Comparison of ENCODE assay signal across 30 mouse cellular contexts in genomic region chr3:67908586-67908985, GRCm38 (mm10). TPM values are rescaled to one million over a fixed set of nuclear protein-coding genes. Genes with fewer than 3 reads are reported as not detected.
DNase-seq lines count a peak whose midpoint lies in the region; ATAC-seq lines count a peak whose summit lies in the region.
"Had no signal": no experiment of that assay in that cellular context is flagged by ENCODE, and none has a peak within 500 bp of the region (broad histone marks: within the 10 kb centered on the region; RNA-seq: fewer than 3 reads in every experiment).

No protein-coding gene starts in this region.

- H3K4me1 ChIP-seq in midbrain, embryonic 11.5 days (ENCODE audit: control insufficient read depth, insufficient read depth, low read length) = no peaks in the 10 kb centered on the region
- H3K4me1 ChIP-seq in midbrain, embryonic 14.5 days (ENCODE audit: control insufficient read depth, insufficient read depth, low read length) = no peaks in the 10 kb centered on the region
- H3K4me1 ChIP-seq: embryonic facial prominence, embryonic 13.5 days; embryonic facial prominence, embryonic 15.5 days; forebrain, embryonic 10.5 days; forebrain, embryonic 12.5 days had no signal

- no peaks in the 10 kb centered on the region for H3K36me3 ChIP-seq in midbrain, embryonic 11.5 days (ENCODE audit: control insufficient read depth, insufficient read depth, low read length)
- H3K36me3 ChIP-seq in midbrain, embryonic 14.5 days (ENCODE audit: control insufficient read depth, insufficient read depth, low read length) = no peaks in the 10 kb centered on the region
- H3K36me3 ChIP-seq: embryonic facial prominence, embryonic 13.5 days; embryonic facial prominence, embryonic 15.5 days; forebrain, embryonic 10.5 days; forebrain, embryonic 12.5 days; G1E had no signal

- no peak overlapping the region for H3K27ac ChIP-seq in midbrain, embryonic 11.5 days (ENCODE audit: low read depth, low read length)
- H3K27ac ChIP-seq in midbrain, embryonic 14.5 days (replicated peaks; ENCODE audit: low read depth, low read length) = no peak overlapping the region
- H3K27ac ChIP-seq: embryonic facial prominence, embryonic 13.5 days; embryonic facial prominence, embryonic 15.5 days; forebrain, embryonic 10.5 days; forebrain, embryonic 12.5 days had no signal

- no peak overlapping the region for H3K4me3 ChIP-seq in midbrain, embryonic 11.5 days (ENCODE audit: low read depth, low read length)
- no peak overlapping the region for H3K4me3 ChIP-seq in midbrain, embryonic 14.5 days (replicated peaks; ENCODE audit: low read depth, low read length)
- H3K4me3 ChIP-seq: embryonic facial prominence, embryonic 13.5 days; embryonic facial prominence, embryonic 15.5 days; erythroblast, embryonic 14.5 days; forebrain, embryonic 10.5 days; forebrain, embryonic 12.5 days had no signal

- WGBS in midbrain, embryonic 11.5 days = 90% methylated on average over 2 of the region's 2 CpGs
- 80% methylated on average over 2 of the region's 2 CpGs for WGBS in midbrain, embryonic 14.5 days

- no peak overlapping the region for H3K4me2 ChIP-seq in midbrain, embryonic 11.5 days
- no peak overlapping the region for H3K4me2 ChIP-seq in midbrain, embryonic 14.5 days (ENCODE audit: low read length)
- H3K4me2 ChIP-seq: embryonic facial prominence, embryonic 13.5 days; embryonic facial prominence, embryonic 15.5 days; forebrain, embryonic 12.5 days had no signal

- no peaks in the 10 kb centered on the region for H3K27me3 ChIP-seq in midbrain, embryonic 11.5 days (ENCODE audit: control insufficient read depth, insufficient read depth, low read length)
- H3K27me3 ChIP-seq in midbrain, embryonic 14.5 days (ENCODE audit: control insufficient read depth, insufficient read depth, low read length) = no peaks in the 10 kb centered on the region
- H3K27me3 ChIP-seq: CH12.LX; embryonic facial prominence, embryonic 13.5 days; embryonic facial prominence, embryonic 15.5 days; forebrain, embryonic 12.5 days had no signal

- peak; percentile 99 for ATAC-seq in frontal cortex, adult (ENCODE audit: low TSS enrichment)
- no peak for ATAC-seq in midbrain, embryonic 11.5 days (ENCODE audit: low FRiP score)
- no peak for ATAC-seq in midbrain, embryonic 14.5 days (ENCODE audit: low FRiP score, low TSS enrichment)
- ATAC-seq: activated CD4-positive, CD25-positive, alpha-beta regulatory T cell, adult 4 months; CD4-positive, CD25-positive, alpha-beta regulatory T cell, adult 4 months; forebrain, embryonic 14.5 days; forebrain, embryonic 16.5 days; Patski had no signal

- no peak overlapping the region for H3K9ac ChIP-seq in midbrain, embryonic 11.5 days (ENCODE audit: low read length)
- H3K9ac ChIP-seq in midbrain, embryonic 14.5 days (replicated peaks; ENCODE audit: low read length) = no peak overlapping the region
- H3K9ac ChIP-seq: embryonic facial prominence, embryonic 13.5 days; embryonic facial prominence, embryonic 15.5 days; forebrain, embryonic 12.5 days had no signal

- no peaks in the 10 kb centered on the region for H3K9me3 ChIP-seq in midbrain, embryonic 11.5 days (ENCODE audit: control insufficient read depth, low read length)
- no peaks in the 10 kb centered on the region for H3K9me3 ChIP-seq in midbrain, embryonic 14.5 days (ENCODE audit: control insufficient read depth, low read length)
- H3K9me3 ChIP-seq: embryonic facial prominence, embryonic 13.5 days; embryonic facial prominence, embryonic 15.5 days; forebrain, embryonic 10.5 days; forebrain, embryonic 12.5 days; G1E had no signal

- no peak for DNase-seq in frontal cortex, postnatal 25 days (ENCODE audit: low spot score in 2 of 2)
- DNase-seq in midbrain, embryonic 11.5 days (ENCODE audit: low spot score, missing footprints) = peak; percentile 10
- DNase-seq in midbrain, embryonic 14.5 days = no peak
- DNase-seq in brain, adult 2 months (ENCODE audit: low read depth, low spot score) = peak; percentile 67
- DNase-seq in layer of hippocampus, adult 9-10 months (ENCODE audit: low spot score) = no peak
- DNase-seq: adrenal gland, adult 8-10 months; adrenal gland, postnatal 14 days; adrenal gland, postnatal 36 days; B cell, adult 2 months; cerebellum, adult 11 months; cerebellum, adult 18-20 months; cerebellum, adult 8-10 months; cerebellum, adult 9-11 months; cerebellum, postnatal 14 days; cerebellum, postnatal 36 days; embryo, embryonic 11 days had no signal

RNA-seq across cellular contexts. Expression of gene Iqschfp, which starts 16.6 kb away (rescaled TPM):
- 2.6 and 3.5 TPM in 2 replicates for polyA plus RNA-seq in midbrain, embryonic 11.5 days (2014; fragmentation: Nextera tagmentation; extraction: Ambion mirVana)
- polyA plus RNA-seq in midbrain, embryonic 14.5 days (2014; fragmentation: Nextera tagmentation; extraction: Ambion mirVana) = 4.9 and 7.6 TPM in 2 replicates
- polyA plus RNA-seq: activated CD4-positive, CD25-positive, alpha-beta regulatory T cell, adult 4 months; CD4-positive, CD25-positive, alpha-beta regulatory T cell, adult 4 months; embryonic facial prominence, embryonic 13.5 days; erythroblast, embryonic 14.5 days; G1E; Patski had no signal

RNA-seq across cellular contexts. Expression of gene Iqcj, which starts 16.6 kb away (rescaled TPM):
- polyA plus RNA-seq in midbrain, embryonic 11.5 days (2014; fragmentation: Nextera tagmentation; extraction: Ambion mirVana) = 0.23 and 0.34 TPM in 2 replicates
- polyA plus RNA-seq in midbrain, embryonic 14.5 days (2014; fragmentation: Nextera tagmentation; extraction: Ambion mirVana) = 0.55 and 1.4 TPM in 2 replicates
- polyA plus RNA-seq: activated CD4-positive, CD25-positive, alpha-beta regulatory T cell, adult 4 months; CD4-positive, CD25-positive, alpha-beta regulatory T cell, adult 4 months; embryonic facial prominence, embryonic 11.5 days; embryonic facial prominence, embryonic 13.5 days; embryonic facial prominence, embryonic 15.5 days; erythroblast, embryonic 14.5 days; G1E; Patski had no signal

Comparison
In these comparisons a context has a peak if more than half of its experiments do, and no peak if none do; other contexts are left out.
1. DNase-seq: peak in midbrain, embryonic 11.5 days (single experiment) and brain, adult 2 months (single experiment); none in frontal cortex, postnatal 25 days (0 of 2), midbrain, embryonic 14.5 days (single experiment) and layer of hippocampus, adult 9-10 months (single experiment).